Mouse (Mus musculus) G1E (cell line): ENCODE data around the gene Sugt1. TPM values are rescaled to one million over a fixed set of nuclear protein-coding genes. Genes with fewer than 3 reads are reported as not detected.

ENCODE experiments used
- ATAC-seq: 2 replicates; pipeline ENCODE4 v1.8.0; 2016; ENCODE audit warnings: mild to moderate bottlenecking; ENCODE audit not compliant: insufficient number of reproducible peaks, poor library complexity, low FRiP score, severe bottlenecking; ENCODE audit errors: extremely low read depth
- DNase-seq: peaks from one replicate; pipeline ENCODE4 v3.0.0; 2012; ENCODE audit warnings: low spot score
- H3K27me3 ChIP-seq: 2 replicates; pipeline ENCODE4 v1.6.1; 2012; ENCODE audit warnings: mild to moderate bottlenecking, low read length, inconsistent platforms; ENCODE audit not compliant: insufficient read depth
- H3K36me3 ChIP-seq: replicated peaks from 2 replicates; pipeline ENCODE3; 2012; ENCODE audit warnings: mild to moderate bottlenecking, inconsistent platforms
- H3K4me1 ChIP-seq: 2 replicates; pipeline ENCODE4 v1.6.1; 2012; ENCODE audit warnings: low read depth, low read length, inconsistent platforms, mixed read lengths; ENCODE audit not compliant: insufficient read depth
- H3K4me3 ChIP-seq: 2 replicates; pipeline ENCODE4 v1.5.1; 2012; ENCODE audit warnings: low read depth, mild to moderate bottlenecking, inconsistent platforms, low read length, moderate library complexity, mixed read lengths
- H3K9me3 ChIP-seq: replicated peaks from 2 replicates; pipeline ENCODE4 v1.6.1; 2012; ENCODE audit warnings: inconsistent platforms
- CTCF ChIP-seq: IDR thresholded peaks from 2 replicates; pipeline ENCODE4 v1.5.1; 2012; ENCODE audit warnings: low read depth, low read length, inconsistent platforms, mixed read lengths
- GATA1 ChIP-seq: IDR thresholded peaks from 2 replicates; pipeline ENCODE4 v1.6.1; 2012; ENCODE audit warnings: borderline replicate concordance, low read length, inconsistent platforms, mixed read lengths
- GATA2 ChIP-seq: IDR thresholded peaks from 2 replicates; pipeline ENCODE4 v1.6.1; 2012; ENCODE audit warnings: low read depth, low read length, inconsistent platforms, borderline replicate concordance
- POLR2AphosphoS5 ChIP-seq: IDR thresholded peaks from 2 replicates; pipeline ENCODE4 v1.6.1; 2012; ENCODE audit warnings: low read depth, low read length, inconsistent platforms; ENCODE audit not compliant: insufficient replicate concordance
- TAL1 ChIP-seq: conservative IDR thresholded peaks from 2 replicates; pipeline ENCODE4 v1.6.1; 2012; ENCODE audit warnings: low read depth, low read length, inconsistent platforms, mixed read lengths
- polyA plus RNA-seq: library from polyadenylated mRNA; stranded (reverse); fragments of >175 nt; gene quantifications from 2 replicates; pipeline ENCODE4 v1.2.3, GENCODE M21; 2012
- total RNA-seq, 2 experiments: library from RNA; stranded (forward) in 1 of 2; stranded (reverse) in 1 of 2; fragments of 200-1000 nt in 1 of 2; fragments of >200 nt in 1 of 2; fragmentation: Nextera tagmentation in 1 of 2; gene quantifications; 2 replicates each; pipeline ENCODE4 v1.2.3; 2014 to 2017

The Sugt1 gene
- total and polyA plus RNA-seq, 3 experiments: 6.1 to 228 (median 98.9) TPM

GRCm38 (mm10) chr14:79557796-79558195 is 29.7 kb upstream of the Sugt1 start:
- no peak for DNase-seq
- no peaks in the 10 kb centered on the region for H3K9me3 ChIP-seq
- ATAC-seq: no peak
- H3K4me3 ChIP-seq: no peak overlapping the region
- H3K27me3 ChIP-seq: no peaks in the 10 kb centered on the region
- peaks cover 61% of the 10 kb centered on the region for H3K36me3 ChIP-seq
- no peak for TF ChIP-seq GATA1
- no peak for TF ChIP-seq POLR2AphosphoS5
- no peak for TF ChIP-seq TAL1
- TF ChIP-seq GATA2: no peak
- TF ChIP-seq CTCF: no peak
- H3K4me1 ChIP-seq: peaks cover 18% of the 10 kb centered on the region; the same call in 1 of the 2 replicates

- Histone ChIP-seq H3K4me1 (peaks cover 12% of the 10 kb centered on the region; the same call in 1 of the 2 replicates), H3K27me3 (no peaks in the 10 kb centered on the region), H3K36me3 (peaks cover 73% of the 10 kb centered on the region), H3K4me3 (no peak overlapping the region), H3K9me3 (no peaks in the 10 kb centered on the region)
- peak; percentile 42 for DNase-seq
- no peak for TF ChIP-seq POLR2AphosphoS5
- peak; percentile 95 for TF ChIP-seq CTCF
- peak; percentile 72 for ATAC-seq
These were observed 24.7 kb upstream of the Sugt1 start for GRCm38 (mm10) chr14:79562745-79563144.

GRCm38 (mm10) chr14:79564784-79565183 is 22.7 kb upstream of the Sugt1 start:
- H3K4me1 ChIP-seq: peaks cover 6% of the 10 kb centered on the region; the same call in 1 of the 2 replicates
- H3K4me3 ChIP-seq: no peak overlapping the region
- TF ChIP-seq TAL1 (no peak), CTCF (no peak), POLR2AphosphoS5 (no peak), GATA1 (no peak), GATA2 (no peak)
- no peak for DNase-seq
- H3K9me3 ChIP-seq: no peaks in the 10 kb centered on the region
- H3K36me3 ChIP-seq: peaks cover 83% of the 10 kb centered on the region
- no peak for ATAC-seq
- no peaks in the 10 kb centered on the region for H3K27me3 ChIP-seq

- DNase-seq: no peak
- Histone ChIP-seq H3K27me3 (no peaks in the 10 kb centered on the region), H3K9me3 (no peaks in the 10 kb centered on the region), H3K36me3 (peaks cover 67% of the 10 kb centered on the region), H3K4me1 (no peaks in the 10 kb centered on the region), H3K4me3 (no peak overlapping the region)
- no peak for ATAC-seq
- TF ChIP-seq TAL1: no peak
- TF ChIP-seq GATA2: no peak
- TF ChIP-seq CTCF: no peak
- no peak for TF ChIP-seq POLR2AphosphoS5
- TF ChIP-seq GATA1: no peak
These were observed 13.9 kb upstream of the Sugt1 start for GRCm38 (mm10) chr14:79573482-79574191.

GRCm38 (mm10) chr14:79574361-79574760 is 13.1 kb upstream of the Sugt1 start:
- Histone ChIP-seq H3K4me1 (no peaks in the 10 kb centered on the region), H3K36me3 (peaks cover 67% of the 10 kb centered on the region)

GRCm38 (mm10) chr14:79583526-79584245 is 3.8 kb upstream of the Sugt1 start:
- no peak for ATAC-seq
- DNase-seq: no peak
- H3K4me1 ChIP-seq: peaks cover 13% of the 10 kb centered on the region

More at GRCm38 (mm10) chr14:79574361-79574760, 13.1 kb upstream of the Sugt1 start:
- Histone ChIP-seq H3K27me3 (no peaks in the 10 kb centered on the region), H3K4me3 (no peak overlapping the region), H3K9me3 (no peaks in the 10 kb centered on the region)
- DNase-seq (no peak), ATAC-seq (no peak)
- no peak for TF ChIP-seq POLR2AphosphoS5

More at GRCm38 (mm10) chr14:79583526-79584245, 3.8 kb upstream of the Sugt1 start:
- Histone ChIP-seq H3K36me3 (peaks cover 46% of the 10 kb centered on the region), H3K4me3 (no peak overlapping the region), H3K27me3 (no peaks in the 10 kb centered on the region), H3K9me3 (no peaks in the 10 kb centered on the region)
- no peak for TF ChIP-seq POLR2AphosphoS5
- TF ChIP-seq CTCF: no peak
- no peak for TF ChIP-seq GATA1
- no peak for TF ChIP-seq GATA2
